Mouse (Mus musculus): ENCODE data around the gene Atp2b4.

Atp2b4 gene

DNA sequence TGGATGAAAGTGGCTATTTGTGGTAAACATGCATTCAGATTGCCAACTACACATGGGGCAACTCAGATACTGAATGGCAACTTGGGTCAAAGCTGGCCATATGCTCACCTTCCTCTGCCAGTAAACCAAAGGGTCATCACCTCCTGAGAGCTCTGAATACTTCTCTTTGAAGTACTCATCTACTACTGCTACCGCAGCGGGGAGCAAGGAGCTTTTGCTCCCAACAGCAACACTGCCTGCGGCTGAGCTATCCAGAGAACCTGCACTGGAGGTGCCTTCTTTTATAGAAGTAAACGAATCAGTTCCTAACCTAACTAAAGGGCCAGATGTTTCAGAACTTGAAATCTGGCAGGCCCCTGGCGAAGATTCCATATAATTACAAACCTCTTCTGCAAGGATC is 144.0 kb downstream of the Atp2b4 start:
- peak; percentile 46 for DNase-seq (ENCODE audit: low read depth, low spot score)

DNA sequence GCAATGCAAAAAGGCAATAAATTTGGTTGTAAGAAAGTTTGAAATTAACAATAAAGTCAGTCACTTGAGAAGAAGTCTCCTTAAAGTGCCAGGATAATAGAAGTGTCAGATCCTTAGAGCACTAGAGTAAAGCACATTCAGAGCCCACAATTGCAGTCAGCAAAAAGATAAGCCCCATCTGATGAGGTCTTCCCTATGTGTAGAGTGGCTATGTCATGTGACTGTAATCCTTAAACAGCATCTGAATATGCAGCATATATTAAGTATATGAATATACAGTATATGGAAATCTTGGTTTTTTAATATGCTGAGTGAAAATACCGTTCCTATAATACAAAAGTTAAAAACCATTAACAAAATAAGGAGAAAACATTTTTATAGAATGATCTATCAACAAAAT is 147.8 kb downstream of the Atp2b4 start:
- no peak for DNase-seq (ENCODE audit: low read depth, low spot score)

DNA sequence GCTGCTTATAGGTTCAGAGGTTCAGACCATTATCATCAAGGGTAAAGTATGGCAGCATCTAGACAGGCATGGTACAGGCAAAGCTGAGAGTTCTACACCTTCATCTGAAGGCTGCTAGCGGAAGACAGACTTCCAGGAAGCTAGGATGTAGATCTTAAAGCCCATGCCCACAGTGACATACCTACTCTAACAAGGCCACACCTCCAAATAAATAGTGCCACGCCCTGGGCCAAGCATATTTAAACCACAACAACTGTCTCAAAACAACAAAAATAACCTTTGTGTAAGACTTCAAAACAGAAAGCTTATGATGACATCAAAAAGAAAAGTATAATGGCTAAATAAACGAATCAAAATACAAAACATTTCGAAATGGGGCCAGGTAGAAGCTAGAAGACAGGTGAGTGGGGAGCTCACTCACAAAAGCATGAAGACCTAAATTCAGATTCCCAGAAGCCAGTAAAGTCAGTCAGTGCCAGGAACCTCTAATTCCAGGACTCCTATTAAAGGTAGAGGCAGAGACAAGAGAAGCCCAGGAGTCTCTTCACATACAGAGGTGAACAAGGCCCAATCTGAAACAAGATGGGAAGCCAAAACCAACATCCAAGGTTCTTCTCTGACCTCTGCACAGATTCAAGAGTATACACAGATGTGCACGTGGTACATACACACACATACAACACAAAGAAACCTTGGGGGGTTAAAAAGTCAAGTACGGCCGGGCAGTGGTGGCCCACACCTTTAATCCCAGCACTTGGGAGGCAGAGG is 150.4 kb downstream of the Atp2b4 start:
- no peak for DNase-seq (ENCODE audit: low read depth, low spot score)
